Mouse (Mus musculus) granulocyte monocyte progenitor cell, adult 5-6 weeks (primary cell): ENCODE data around the gene Dnah7c. TPM values are rescaled to one million over a fixed set of nuclear protein-coding genes. Genes with fewer than 3 reads are reported as not detected.
"Not testable (repeated sequence)": the region's sequence is repeated elsewhere in the genome, so short reads cannot be mapped to it uniquely, and the experiment has no call there.

Source experiments
- ATAC-seq: replicated peaks from 2 replicates; pipeline ENCODE4 v1.8.0; 2016; ENCODE audit warnings: mild to moderate bottlenecking, moderate TSS enrichment, inconsistent platforms; ENCODE audit not compliant: poor library complexity, severe bottlenecking
- total RNA-seq, 2 experiments: library from RNA; stranded (forward) in 1 of 2; stranded (reverse) in 1 of 2; fragments of 200-712, 200-1000 nt in 1 of 2; fragments of >200 nt in 1 of 2; fragmentation: Nextera tagmentation in 1 of 2; gene quantifications; 2 replicates each; pipeline ENCODE4 v1.2.3; 2014 to 2017

The Dnah7c gene
- total RNA-seq, 2 experiments from 2014 or later, result not detected

DNA sequence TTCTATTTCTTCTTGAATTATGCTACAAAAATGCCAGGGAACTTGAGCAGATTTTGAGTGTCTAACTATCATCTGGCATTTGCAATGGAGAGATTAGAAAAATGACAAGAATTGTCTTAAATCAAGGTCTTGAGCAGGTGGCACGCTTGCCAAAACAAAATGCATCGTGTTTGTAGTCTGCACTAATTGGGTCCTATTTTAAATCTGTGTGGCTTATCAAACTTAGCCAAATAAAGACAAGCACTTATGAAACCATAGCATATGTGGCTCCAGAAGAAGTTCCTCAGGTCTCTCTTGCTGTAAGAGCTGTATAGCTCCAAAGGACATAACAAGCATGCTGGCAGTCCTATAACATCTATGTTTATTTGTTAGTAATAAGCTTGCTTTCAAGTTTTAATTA, 300.3 kb downstream of the Dnah7c start:
- ATAC-seq, result not testable (repeated sequence)

DNA sequence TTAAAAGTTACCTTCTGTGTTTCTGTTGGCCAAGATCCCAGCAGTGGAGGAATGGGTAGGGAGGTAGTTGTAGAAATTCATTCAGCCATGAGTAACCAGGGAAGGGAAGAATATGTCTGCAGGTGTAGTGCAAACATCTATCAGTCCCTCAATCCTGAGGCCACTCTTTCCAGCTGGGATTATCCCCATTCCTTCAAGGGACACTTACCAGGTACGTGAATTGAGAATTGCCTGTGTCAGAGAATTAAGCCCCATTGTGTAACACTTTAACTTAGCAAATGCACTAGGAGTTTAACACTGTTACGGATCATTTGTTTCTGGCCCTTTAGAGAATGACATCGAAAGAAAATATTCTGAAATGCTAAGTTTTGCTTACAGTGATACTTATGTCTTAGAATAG, 304.3 kb downstream of the Dnah7c start:
- not testable (repeated sequence) for ATAC-seq

DNA sequence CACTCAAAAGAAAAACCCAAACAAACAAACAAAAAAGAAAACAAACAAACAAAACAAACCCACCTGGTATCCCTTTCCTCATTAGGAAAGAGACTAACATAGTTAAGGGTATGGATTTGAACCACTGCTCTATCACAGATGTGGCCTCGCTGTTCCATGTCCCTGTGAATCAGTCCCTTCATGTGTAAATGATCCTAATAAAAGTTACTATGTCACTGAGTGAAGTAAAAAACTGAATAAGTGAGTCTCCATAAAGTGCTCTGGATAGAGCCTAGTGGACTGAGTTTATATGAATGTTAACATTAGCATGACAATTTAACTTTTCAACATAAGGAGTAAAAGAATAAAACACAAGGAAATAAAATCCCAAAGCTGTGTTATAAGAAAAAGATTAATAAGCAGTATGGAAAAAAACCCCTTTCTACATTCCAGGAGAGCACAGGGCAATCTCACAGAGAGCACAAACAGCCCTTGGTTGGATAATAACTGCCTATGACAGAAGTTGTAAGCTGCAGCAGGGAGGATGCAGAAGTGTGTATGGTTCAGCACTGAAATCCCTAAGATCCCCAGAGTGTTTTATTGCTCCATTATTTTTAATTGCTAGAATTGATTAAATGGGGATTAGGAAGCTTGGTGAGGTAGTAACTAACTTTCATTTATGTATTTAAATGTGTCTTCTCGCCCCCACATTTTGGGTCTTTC, 308.2 kb downstream of the Dnah7c start:
- ATAC-seq, result not testable (repeated sequence)

GRCm38 (mm10) chr1:46734455-46734854, 309.1 kb downstream of the Dnah7c start:
- ATAC-seq, result not testable (repeated sequence)

DNA sequence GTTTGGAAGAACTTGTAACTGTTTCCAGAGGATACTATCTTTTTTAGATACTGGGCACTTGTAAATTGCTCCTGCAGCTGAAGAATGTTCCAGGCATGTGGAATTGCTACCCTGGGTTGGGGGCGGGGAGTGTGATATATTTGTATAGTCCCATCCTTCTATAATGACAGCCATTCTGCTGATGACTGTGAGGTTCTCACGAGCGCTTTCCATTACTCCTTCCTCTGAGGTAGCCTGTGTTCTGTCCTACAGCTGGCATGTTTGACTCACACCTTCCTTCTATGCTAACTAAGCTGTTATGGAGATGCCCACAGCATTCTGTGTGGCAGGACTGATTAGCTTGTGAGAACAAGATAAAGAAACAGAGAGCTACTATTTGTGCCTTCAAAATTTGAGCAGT, 339.2 kb downstream of the Dnah7c start:
- not testable (repeated sequence) for ATAC-seq

GRCm38 (mm10) chr1:46769318-46769717, 343.9 kb downstream of the Dnah7c start:
- not testable (repeated sequence) for ATAC-seq

DNA sequence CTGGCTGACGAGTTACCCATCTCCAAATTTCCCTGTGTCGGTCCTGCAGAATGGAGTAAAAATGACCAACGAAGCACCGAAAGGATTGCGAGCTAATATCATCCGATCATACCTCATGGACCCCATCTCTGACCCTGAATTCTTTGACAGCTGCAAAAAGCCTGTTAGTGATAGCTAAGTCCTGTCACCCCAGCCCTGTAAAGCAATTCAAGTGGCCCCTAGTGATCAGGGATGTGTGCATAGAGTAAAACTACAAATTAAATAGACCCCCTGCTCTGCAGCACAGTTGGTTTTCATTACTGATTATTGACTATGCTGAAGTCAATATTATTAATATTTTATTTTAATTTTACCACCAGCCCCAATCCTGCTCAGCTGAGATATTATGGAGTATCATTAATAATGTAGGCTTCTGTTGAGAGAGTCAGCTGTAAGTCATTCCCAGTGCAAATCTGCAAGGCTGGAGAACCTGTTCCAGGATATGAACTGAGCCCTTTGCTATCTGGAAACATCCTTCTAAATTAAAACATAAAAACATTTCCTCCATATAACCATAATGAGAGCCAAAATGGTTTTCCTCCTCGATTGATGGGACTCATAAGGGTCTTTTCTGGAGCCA, 344.8 kb downstream of the Dnah7c start:
- not testable (repeated sequence) for ATAC-seq

- ATAC-seq, result not testable (repeated sequence)
Observed at GRCm38 (mm10) chr1:46782227-46782626, 356.8 kb downstream of the Dnah7c start.

GRCm38 (mm10) chr1:46805074-46805473, 379.7 kb downstream of the Dnah7c start:
- ATAC-seq, result no peak

- not testable (repeated sequence) for ATAC-seq
Observed at GRCm38 (mm10) chr1:46808630-46809029, 383.2 kb downstream of the Dnah7c start.

DNA sequence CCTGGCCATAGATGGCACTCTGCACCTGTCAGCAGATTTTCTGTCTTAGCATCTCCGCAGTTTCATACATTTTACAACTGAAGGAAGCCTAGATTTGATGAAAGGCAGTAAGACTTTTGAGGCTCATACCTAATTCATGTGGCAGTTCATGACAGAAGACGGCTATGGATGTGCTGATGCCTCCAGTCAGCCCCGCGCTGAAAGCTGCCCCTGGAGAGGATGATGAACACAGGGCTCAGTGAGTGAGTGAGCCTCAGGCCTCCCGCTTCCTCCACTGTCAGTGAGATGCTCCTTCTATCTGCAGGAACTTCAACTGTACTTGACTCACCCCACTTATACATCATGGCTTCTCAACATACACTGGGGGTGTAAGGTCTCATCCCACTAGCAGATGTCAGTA, 392.5 kb downstream of the Dnah7c start:
- ATAC-seq, result no peak

DNA sequence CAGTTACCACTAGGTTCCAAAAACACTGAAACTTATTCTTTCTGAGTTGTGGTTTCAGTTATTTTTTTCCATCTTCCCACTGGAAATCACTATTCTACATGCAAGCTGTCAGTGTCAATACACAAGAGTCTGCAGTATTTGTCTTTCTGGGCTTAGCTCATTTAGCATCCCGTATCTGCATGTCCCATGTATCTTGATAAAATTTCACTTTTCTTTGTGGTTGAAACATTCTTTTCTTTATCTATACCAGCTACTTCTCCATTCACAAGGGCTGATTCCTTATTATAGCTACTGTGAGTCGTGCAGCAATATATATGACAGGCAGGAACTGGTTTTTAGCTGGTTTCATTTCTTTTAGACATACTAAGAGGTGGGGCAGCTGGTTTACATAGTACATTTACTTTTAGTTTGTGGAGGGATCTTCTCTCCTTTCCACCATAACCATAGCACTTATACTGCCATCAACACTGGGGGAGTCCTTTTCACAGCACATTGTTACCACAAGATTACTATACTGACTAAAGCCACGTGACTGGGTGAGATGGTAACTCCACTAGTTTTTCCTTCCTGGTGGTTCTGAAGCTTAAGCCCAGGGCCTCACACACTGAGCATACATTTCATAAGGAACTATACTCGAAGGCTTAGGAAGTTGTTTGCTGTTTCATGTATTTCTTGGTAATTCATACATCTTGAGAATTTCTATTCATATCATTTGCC, 397.0 kb downstream of the Dnah7c start:
- peak; percentile 52; the same call in 1 of the 2 replicates for ATAC-seq

DNA sequence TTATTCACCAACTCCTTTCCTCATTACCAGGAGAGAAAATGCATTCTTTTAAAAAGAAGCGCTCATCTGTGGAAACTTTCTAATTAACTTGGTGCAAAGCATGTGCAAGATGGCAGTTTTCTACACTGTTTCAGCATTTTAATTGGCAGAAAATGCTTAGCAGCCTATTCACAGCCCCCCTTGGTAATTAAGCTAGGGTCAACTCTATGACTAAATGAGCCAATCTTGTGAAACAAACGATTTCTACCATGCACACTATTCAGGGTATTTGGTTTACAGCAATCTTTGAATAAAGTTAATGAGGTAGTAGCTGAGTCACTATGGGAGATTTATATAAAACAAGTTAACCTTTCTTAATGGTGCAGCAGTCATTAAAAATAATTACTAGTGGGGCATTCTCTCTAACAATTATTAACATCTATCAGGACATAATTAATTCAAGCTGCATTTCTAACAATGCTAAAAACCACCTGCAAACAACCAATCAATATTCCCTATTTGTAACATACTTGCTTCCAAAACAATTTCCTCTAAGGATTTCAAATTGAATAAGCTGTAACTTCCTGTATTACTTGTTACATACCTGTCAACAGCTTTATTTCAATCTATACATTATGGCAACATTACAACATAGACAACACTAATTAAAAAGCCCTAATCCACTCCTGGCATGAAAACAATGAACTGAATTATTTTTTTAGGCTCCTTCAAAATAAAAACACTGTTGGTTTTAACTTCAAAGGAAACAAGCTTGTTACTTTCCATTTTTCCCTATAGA, 404.9 kb downstream of the Dnah7c start:
- ATAC-seq, result no peak

DNA sequence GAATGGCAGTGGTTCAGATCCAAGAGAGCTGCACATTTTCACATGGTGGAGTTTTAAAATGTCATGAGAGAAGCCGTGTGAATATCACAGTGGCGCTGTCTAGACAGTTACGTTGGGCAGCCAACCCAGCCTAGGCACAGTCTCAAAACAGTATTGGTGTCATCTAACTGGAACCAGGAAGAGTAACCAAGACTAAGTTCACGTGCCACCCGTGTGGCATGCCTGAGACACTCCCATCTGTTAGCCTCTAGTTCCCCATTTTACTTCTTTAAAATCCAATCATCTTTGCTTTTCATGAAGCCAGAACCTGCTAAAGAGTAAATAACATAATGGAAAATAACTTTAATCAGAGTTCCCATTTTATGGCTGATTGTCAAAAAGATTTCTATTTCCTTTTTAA, 406.5 kb downstream of the Dnah7c start:
- ATAC-seq, result peak; percentile 89

DNA sequence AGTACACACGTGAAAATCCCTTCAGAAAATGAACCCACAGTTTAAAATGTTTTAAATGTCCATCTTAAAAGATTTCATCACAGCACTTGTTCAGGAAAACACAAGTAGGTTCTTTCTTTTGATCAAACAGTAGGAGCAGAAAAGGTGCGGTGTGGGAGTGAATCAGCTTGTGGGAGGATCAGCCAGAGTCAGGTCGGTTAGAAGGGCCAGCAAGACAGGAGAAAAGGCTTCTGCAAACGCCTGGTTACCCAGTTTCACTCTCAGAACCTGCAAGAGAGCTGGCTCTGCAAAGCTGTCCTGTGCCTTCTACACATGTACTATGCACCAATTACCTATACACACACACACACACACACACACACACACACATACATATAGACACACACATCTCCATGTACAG, 418.0 kb downstream of the Dnah7c start:
- no peak for ATAC-seq

DNA sequence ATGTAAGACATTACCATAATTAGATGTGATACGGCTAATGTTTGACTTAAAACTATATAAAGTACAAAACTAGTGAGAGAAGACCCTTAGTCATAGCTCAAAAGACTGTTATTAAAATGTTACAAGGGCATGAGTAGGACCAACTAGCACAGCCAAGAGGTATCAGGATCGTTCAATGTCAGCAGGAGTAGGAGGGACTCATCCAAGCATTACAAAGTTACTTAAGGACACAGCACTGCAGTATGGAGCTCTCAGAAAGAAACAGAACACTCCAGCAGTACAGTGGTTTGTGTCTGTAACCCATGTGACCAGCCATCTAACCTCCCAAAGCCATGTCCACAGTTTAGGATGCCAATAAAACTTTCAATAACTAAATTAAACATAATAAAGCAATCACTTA, 418.9 kb downstream of the Dnah7c start:
- ATAC-seq, result no peak

DNA sequence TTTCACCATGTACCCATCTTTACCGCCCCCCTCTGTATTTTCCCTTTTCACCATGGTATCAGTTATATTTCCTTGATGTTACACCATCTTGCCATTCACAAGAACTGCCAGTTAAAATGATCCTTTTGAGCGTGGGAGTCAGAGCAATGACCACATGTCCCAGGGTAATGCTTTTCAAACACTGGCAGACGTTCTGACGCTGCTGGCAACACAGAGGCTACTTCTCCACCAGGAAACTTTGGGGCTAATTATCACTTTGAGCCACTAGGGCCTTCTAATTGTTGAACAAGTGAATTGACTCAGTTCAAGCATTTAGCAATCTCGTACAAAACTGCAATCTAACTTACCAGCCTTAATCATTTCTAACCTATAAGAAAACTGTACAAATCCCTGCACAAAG, 419.8 kb downstream of the Dnah7c start:
- no peak for ATAC-seq

DNA sequence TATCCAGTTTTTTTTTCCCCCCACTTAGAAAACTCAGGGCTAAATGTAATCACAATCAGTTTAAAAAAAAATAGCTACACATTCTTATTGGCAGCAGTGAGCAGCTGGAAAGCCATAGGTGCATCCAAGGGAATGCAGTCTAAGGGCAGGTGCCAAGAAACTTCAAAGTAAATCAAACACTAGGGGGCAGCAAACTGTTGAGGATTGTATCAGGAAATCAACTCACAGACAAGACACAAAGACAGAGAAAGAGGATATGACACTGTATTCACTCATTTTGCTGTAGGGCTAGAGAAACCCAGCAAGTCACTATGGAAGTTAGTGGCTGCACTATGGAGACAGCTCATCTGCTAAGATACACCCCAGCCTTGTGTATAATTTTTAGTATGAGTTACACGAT, 424.4 kb downstream of the Dnah7c start:
- ATAC-seq, result peak; percentile 31

DNA sequence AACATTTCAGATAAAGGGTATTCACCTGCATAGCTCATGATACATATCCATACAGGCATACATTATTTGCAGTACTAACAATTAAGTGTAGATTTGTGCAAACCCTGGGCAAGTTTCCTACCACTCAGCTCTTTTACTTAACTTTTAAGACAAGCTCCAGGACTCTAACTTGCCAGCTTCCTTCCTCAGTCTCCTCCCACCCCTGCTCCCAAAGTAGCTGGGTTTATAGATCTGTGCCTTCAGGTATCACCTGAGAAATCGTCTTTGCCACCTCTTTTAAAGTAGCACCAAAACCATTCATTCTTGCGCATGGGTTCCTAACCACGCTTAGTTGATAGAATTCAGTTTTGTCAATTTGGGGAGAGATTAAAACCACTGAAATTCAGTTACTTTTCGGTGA, 426.2 kb downstream of the Dnah7c start:
- ATAC-seq, result no peak

- no peak for ATAC-seq
Observed at GRCm38 (mm10) chr1:46852216-46852599, 426.8 kb downstream of the Dnah7c start.
